Mouse (Mus musculus) ovary, postnatal 36 days (tissue): ENCODE results near the gene Smg8.

Experiments
- DNase-seq: peaks from one replicate; pipeline ENCODE4 v3.0.0; 2022; ENCODE audit warnings: low spot score, mixed read lengths

Smg8 gene

GRCm38 (mm10) chr11:87043052-87043451 lies 43.5 kb downstream of the Smg8 start:
- no peak for DNase-seq

DNA sequence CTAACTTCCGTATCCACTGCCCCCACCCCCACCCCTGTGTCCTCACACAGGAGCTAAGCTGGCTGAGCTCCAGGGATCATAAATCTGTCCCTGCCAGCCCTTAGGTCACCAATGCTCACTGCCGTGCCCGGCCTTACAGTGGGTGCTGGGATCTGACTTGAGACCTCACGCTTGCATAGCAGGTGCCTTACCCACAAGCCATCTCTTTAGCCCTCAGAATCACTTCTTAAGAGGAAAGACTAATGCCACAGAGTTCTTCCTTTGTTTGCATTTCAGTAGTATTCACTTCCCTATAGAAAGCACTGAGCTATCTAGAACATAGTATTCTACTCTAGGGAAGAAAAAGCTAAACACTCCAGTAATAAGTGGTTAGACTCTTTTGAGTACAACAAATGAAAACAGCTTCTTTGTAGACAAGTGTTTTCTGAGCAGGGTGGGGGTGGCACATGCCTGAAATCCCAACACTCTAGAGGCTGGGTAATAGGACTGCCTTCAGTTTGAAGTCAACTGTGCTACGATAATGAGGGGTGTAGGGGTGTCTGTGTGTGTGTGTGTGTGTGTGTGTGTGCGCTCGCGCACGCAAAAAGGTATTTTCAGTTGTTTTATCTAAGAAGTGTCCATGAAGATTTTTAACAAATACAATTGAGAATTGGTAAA lies 47.1 kb downstream of the Smg8 start:
- DNase-seq, result peak; percentile 7

DNA sequence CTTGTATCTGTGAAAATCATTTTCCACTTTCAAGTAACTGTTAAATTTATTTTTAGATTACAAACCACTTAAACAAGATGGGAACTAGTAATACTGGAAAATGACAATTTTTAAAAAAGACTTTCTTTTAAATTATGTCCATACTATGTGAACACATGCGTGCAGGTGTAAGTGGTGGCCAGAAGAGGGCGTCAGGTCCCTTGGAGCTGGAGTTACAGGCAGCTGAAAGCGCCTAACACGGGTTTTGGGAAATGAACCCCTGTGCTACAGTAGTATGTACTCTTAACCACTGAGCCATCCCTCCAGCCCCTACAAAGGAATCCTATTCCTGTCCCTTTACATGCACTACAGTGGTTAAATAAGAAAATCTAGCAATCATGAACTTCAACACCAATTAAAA lies 50.4 kb downstream of the Smg8 start:
- DNase-seq, result no peak

GRCm38 (mm10) chr11:87028212-87028611 lies 58.4 kb downstream of the Smg8 start:
- DNase-seq, result no peak
